Mouse (Mus musculus) stomach, embryonic 16.5 days (tissue): Measurements from ENCODE around the gene Gprc5d. TPM values are rescaled to one million over a fixed set of nuclear protein-coding genes. Genes with fewer than 3 reads are reported as not detected.

ENCODE experiments used
- ATAC-seq: fragments of 200-750 bp; cut with Nextera tagmentation; 2 replicates; pipeline ENCODE4 v1.8.0; 2017; ENCODE audit warnings: moderate number of reproducible peaks, moderate TSS enrichment; ENCODE audit not compliant: insufficient read depth, low FRiP score
- H3K27ac ChIP-seq: fragments of 300-500 bp; sonication (generic); 2 replicates; pipeline ENCODE4 v1.5.1; 2014; ENCODE audit warnings: low read length
- H3K27me3 ChIP-seq: fragments of 300-500 bp; sonication (generic); 2 replicates; pipeline ENCODE4 v1.6.1; 2014; ENCODE audit warnings: low read length, control low read depth, mixed read lengths; ENCODE audit not compliant: control insufficient read depth, insufficient read depth
- H3K36me3 ChIP-seq: fragments of 300-500 bp; sonication (generic); 2 replicates; pipeline ENCODE4 v1.6.1; 2014; ENCODE audit warnings: low read length; ENCODE audit not compliant: control insufficient read depth, insufficient read depth
- H3K4me1 ChIP-seq: fragments of 300-500 bp; sonication (generic); 2 replicates; pipeline ENCODE4 v1.6.1; 2014; ENCODE audit warnings: low read length, control low read depth, mixed read lengths; ENCODE audit not compliant: control insufficient read depth, insufficient read depth
- H3K4me2 ChIP-seq: fragments of 300-500 bp; sonication (generic); 2 replicates; pipeline ENCODE4 v1.6.1; 2014; ENCODE audit warnings: low read depth, low read length, mixed read lengths
- H3K4me3 ChIP-seq: fragments of 300-500 bp; sonication (generic); replicated peaks from 2 replicates; pipeline ENCODE4 v1.5.1; 2014; ENCODE audit warnings: mild to moderate bottlenecking, low read length
- H3K9ac ChIP-seq: fragments of 300-500 bp; sonication (generic); 2 replicates; pipeline ENCODE4 v1.6.1; 2014; ENCODE audit warnings: low read length
- H3K9me3 ChIP-seq: fragments of 300-500 bp; sonication (generic); replicated peaks from 2 replicates; pipeline ENCODE4 v1.6.1; 2016; ENCODE audit warnings: low read length, control low read depth; ENCODE audit not compliant: control insufficient read depth
- WGBS: fragments of 180-500 bp; shearing (Covaris S2); extraction: QIAGEN DNeasy Blood & Tissue Kit; methylation state at CpG from one replicate; pipeline ENCODE4 v1.1.7; 2014; 5-methylcytosine and 5-hydroxymethylcytosine counted together
- polyA plus RNA-seq: library from polyadenylated mRNA; unstranded; fragments of >200 nt; fragmentation: Nextera tagmentation; extraction: Ambion mirVana; gene quantifications from 2 replicates; pipeline ENCODE4 v1.2.1, GENCODE M21; 2015

Gprc5d gene
- polyA plus RNA-seq, 1 experiment from 2014 or later, result 0.13 TPM

DNA sequence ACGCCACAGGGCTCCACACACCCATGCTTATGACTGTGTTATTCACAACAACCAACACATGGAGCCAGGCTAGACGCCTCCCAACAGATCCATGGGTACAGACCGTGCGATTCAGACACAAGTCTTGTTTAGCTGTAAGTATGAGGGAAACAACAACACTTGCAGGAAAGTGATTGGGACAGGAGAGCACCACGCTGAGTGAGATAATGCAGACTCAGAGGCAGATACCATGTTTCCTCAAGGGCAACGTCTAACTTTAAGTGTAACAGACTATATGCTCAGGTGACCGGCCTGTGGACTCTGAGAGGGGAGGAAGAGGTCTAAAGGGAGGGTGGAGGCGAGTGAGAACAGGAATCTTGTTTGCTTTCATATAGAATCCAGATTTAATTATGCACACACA, 38.5 kb upstream of the Gprc5d start:
- no peaks in the 10 kb centered on the region for H3K9me3 ChIP-seq
- H3K4me2 ChIP-seq, result no peak overlapping the region
- no peak overlapping the region for H3K9ac ChIP-seq
- 72% methylated on average over 8 of the region's 8 CpGs for WGBS
- H3K36me3 ChIP-seq, result no peaks in the 10 kb centered on the region
- H3K4me1 ChIP-seq, result peaks cover 5% of the 10 kb centered on the region; the same call in 1 of the 2 replicates
- H3K27me3 ChIP-seq, result no peaks in the 10 kb centered on the region
- no peak overlapping the region for H3K27ac ChIP-seq
- no peak overlapping the region for H3K4me3 ChIP-seq
- no peak for ATAC-seq

DNA sequence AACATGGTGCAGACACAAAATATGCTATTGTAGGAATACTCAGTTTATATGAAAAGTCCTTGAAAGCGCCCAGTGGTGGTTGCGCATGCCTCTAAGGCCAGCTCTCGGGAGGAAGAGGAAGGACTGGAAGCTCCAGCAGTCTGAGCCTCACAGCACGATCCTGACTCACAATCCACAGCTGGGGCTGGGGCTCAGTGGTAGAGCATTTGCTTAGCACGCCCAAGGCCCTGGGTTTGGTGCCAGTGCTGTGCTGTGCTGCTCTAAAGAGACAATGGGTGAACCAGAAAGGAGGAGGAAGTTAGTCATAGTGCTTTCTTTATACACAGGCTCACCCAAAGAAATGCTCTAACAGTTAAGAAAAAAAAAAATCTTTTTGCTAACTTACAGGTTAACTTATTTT, 35.6 kb upstream of the Gprc5d start:
- 80% methylated on average over 5 of the region's 5 CpGs for WGBS
- H3K4me2 ChIP-seq, result no peak overlapping the region
- H3K27ac ChIP-seq, result no peak overlapping the region
- H3K9ac ChIP-seq, result no peak overlapping the region
- H3K9me3 ChIP-seq, result no peaks in the 10 kb centered on the region
- no peaks in the 10 kb centered on the region for H3K27me3 ChIP-seq
- no peak overlapping the region for H3K4me3 ChIP-seq
- no peak for ATAC-seq
- no peaks in the 10 kb centered on the region for H3K4me1 ChIP-seq
- H3K36me3 ChIP-seq, result no peaks in the 10 kb centered on the region

DNA sequence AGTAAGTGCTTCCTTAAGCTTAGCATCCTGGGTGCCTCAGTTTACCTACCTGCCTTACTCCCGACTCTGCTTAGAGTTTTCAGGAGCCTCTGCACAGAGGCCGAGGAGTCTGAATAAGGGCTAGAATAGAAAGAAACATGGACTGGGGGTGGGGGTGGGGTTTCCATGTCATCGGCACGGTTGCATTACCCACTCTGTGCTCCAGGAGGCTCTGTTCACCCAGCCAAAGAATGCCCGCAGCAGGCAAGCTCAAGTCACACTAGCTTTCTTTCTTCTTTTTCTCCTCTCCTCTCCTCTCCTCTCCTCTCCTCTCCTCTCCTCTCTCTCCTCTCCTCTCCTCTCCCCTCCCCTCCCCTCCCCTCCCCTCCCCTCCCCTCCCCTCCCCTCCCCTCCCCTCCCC, 32.2 kb upstream of the Gprc5d start:
- H3K9ac ChIP-seq, result no peak overlapping the region
- no peaks in the 10 kb centered on the region for H3K36me3 ChIP-seq
- H3K4me3 ChIP-seq, result no peak overlapping the region
- H3K4me2 ChIP-seq, result no peak overlapping the region
- no peaks in the 10 kb centered on the region for H3K9me3 ChIP-seq
- H3K4me1 ChIP-seq, result no peaks in the 10 kb centered on the region
- 31% methylated on average over 5 of the region's 5 CpGs for WGBS
- no peaks in the 10 kb centered on the region for H3K27me3 ChIP-seq
- no peak for ATAC-seq
- H3K27ac ChIP-seq, result no peak overlapping the region

DNA sequence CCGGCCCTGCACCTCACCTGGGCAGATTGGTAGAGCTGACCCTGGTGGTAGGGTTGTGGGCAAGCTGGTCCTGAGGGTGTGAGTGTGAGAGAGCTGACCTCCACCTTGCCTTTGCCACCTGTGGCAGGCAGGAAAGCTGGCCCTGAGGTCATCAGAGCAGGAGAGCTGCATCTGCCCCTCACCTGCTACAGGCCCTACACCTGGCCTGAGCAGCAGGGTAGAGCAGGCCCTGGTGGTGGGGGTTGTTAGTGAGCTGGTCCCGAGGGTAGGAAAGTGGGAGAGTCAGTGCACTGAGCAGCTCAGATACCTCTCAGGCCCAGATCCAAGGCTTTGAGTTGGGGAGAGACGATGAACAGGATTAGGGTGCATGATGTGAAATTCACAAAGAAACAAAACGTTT, 31.6 kb upstream of the Gprc5d start:
- Histone ChIP-seq H3K9me3 (no peaks in the 10 kb centered on the region), H3K9ac (no peak overlapping the region), H3K4me3 (no peak overlapping the region), H3K27ac (no peak overlapping the region), H3K4me2 (no peak overlapping the region), H3K36me3 (no peaks in the 10 kb centered on the region), H3K27me3 (no peaks in the 10 kb centered on the region), H3K4me1 (no peaks in the 10 kb centered on the region)
- 79% methylated on average over 4 of the region's 4 CpGs for WGBS
- no peak for ATAC-seq

DNA sequence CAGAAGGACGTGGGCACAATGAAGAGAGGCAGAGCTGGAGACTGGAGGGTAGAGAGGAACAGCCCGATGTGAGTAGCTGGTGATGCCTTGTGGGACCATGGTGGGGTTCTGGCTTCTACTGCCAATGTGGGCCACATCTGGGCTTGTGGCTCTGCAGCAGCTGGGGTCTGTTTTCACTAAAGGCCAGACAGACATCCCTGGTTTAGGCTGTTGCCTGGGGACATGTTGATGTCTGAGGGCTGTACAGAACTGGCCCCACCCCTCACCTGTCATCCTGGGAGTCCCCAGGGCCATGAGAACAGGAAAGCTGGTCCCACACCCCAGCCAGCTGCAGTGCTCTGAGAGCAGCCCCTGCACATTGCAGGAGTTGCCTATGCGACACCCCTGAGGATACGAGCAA, 31.1 kb upstream of the Gprc5d start:
- 83% methylated on average over 4 of the region's 4 CpGs for WGBS
- Histone ChIP-seq H3K9ac (no peak overlapping the region), H3K9me3 (no peaks in the 10 kb centered on the region), H3K4me3 (no peak overlapping the region), H3K4me1 (no peaks in the 10 kb centered on the region), H3K27me3 (no peaks in the 10 kb centered on the region), H3K36me3 (no peaks in the 10 kb centered on the region), H3K27ac (no peak overlapping the region), H3K4me2 (no peak overlapping the region)
- ATAC-seq, result no peak

DNA sequence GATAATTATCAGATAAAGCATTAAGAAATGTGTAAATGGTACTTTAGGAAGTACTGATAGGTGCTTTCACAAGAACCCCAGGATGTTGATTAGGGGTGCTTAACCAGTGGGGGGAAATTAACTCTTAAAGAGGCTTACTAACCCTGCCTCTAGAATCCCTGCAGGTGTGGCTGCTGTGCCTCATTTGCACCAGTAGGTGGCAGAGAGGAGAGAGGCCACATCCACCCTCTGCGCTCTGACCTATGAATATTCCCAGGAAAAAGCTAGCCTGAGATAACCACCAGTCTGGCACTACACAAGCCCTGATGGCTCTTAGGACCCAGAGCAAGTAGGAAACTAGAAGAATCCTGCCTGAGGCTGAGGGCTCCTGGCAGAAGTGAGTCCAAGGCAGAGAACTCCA, 30.4 kb upstream of the Gprc5d start:
- no peak overlapping the region for H3K4me3 ChIP-seq
- no peaks in the 10 kb centered on the region for H3K27me3 ChIP-seq
- no peak overlapping the region for H3K27ac ChIP-seq
- H3K36me3 ChIP-seq, result no peaks in the 10 kb centered on the region
- H3K4me2 ChIP-seq, result no peak overlapping the region
- ATAC-seq, result no peak
- WGBS, result 52% methylated on average over 1 of the region's 1 CpGs
- H3K4me1 ChIP-seq, result no peaks in the 10 kb centered on the region
- H3K9ac ChIP-seq, result no peak overlapping the region
- no peaks in the 10 kb centered on the region for H3K9me3 ChIP-seq

DNA sequence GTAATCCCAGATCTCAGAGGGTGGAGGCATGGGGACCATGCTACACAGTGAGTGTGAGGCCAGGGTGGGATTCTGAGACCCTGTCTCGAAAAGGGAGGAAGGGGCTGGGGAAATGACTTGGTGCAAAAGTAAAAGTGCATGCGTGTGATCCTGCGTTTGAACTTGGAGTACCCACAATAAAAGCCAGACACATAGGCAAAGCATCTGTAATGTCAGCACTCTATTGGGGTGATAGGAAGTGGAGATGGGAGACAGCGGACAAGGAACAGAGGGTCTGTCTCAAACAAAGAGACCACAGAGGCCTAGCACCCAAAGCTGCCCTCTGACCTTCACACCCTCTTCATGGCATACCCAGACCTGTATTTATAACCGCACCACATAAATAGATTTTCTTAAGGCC, 27.9 kb upstream of the Gprc5d start:
- ATAC-seq, result no peak
- WGBS, result 90% methylated on average over 5 of the region's 5 CpGs

DNA sequence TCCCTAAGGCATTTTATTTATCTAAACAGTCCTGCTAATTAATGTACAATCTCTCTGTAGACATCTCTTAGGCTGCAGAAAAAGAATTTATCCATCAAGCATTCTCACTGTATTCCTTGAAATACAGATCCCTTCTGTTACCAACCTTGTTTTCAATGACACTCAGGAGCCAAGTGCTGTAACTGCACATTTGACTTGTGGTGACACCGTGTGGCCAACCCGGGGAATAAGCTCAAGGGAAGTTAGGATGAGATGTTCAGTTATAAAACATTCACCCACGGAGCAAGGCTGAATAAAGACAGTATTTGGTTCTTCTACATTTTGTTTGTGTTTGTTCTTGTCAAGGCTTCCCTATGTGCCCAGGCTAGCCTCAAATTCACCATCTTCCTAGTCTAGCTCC, 26.4 kb upstream of the Gprc5d start:
- Histone ChIP-seq H3K4me1 (no peaks in the 10 kb centered on the region), H3K27me3 (no peaks in the 10 kb centered on the region), H3K36me3 (no peaks in the 10 kb centered on the region), H3K4me2 (no peak overlapping the region), H3K9me3 (no peaks in the 10 kb centered on the region), H3K27ac (no peak overlapping the region), H3K9ac (no peak overlapping the region), H3K4me3 (no peak overlapping the region)
- ATAC-seq, result no peak
- 9% methylated on average over 3 of the region's 3 CpGs for WGBS

More for the DNA sequence above, 27.9 kb upstream of the Gprc5d start:
- H3K4me2 ChIP-seq, result no peak overlapping the region
- no peaks in the 10 kb centered on the region for H3K27me3 ChIP-seq
- no peak overlapping the region for H3K9ac ChIP-seq
- H3K4me3 ChIP-seq, result no peak overlapping the region
- H3K4me1 ChIP-seq, result no peaks in the 10 kb centered on the region
- H3K36me3 ChIP-seq, result no peaks in the 10 kb centered on the region
- H3K9me3 ChIP-seq, result no peaks in the 10 kb centered on the region
- H3K27ac ChIP-seq, result no peak overlapping the region

DNA sequence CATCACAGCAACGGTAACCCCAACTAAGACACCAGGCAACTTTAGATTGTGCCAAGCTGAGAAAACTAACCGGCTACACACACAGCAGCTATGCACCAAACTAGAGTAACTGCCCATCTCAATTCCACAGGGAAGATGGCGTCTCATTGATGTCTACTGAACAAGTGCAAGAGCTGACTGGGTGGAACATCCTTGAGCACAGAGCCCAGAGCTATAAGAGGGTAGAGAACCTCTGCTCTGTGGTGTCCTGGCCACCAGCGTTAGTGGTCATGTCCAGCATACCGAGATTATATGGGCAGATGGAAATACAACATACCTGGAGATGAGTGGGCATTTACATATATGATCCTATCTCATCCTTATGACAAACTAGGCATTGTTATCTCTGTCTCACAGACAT, 25.1 kb upstream of the Gprc5d start:
- 96% methylated on average over 5 of the region's 5 CpGs for WGBS
- no peak overlapping the region for H3K27ac ChIP-seq

More for the DNA sequence above, 25.1 kb upstream of the Gprc5d start:
- Histone ChIP-seq H3K27me3 (no peaks in the 10 kb centered on the region), H3K4me2 (no peak overlapping the region), H3K9me3 (no peaks in the 10 kb centered on the region), H3K9ac (no peak overlapping the region), H3K36me3 (no peaks in the 10 kb centered on the region), H3K4me1 (no peaks in the 10 kb centered on the region), H3K4me3 (no peak overlapping the region)
- ATAC-seq, result no peak
